Mouse (Mus musculus) layer of hippocampus, postnatal 10 days (tissue): Measurements from ENCODE around the gene Gm11492. TPM values are rescaled to one million over a fixed set of nuclear protein-coding genes. Genes with fewer than 3 reads are reported as not detected.

Source experiments
- DNase-seq, 2 experiments: peaks; one replicate each; pipeline ENCODE4 v3.0.0; 2021; ENCODE audit warnings: low spot score in 2 of 2
- total RNA-seq, 2 experiments: library from RNA; stranded (reverse); gene quantifications; 2 replicates each; pipeline ENCODE4 v1.2.3; 2021

The Gm11492 gene
- total RNA-seq, 2 experiments from 2014 or later: not detected

DNA sequence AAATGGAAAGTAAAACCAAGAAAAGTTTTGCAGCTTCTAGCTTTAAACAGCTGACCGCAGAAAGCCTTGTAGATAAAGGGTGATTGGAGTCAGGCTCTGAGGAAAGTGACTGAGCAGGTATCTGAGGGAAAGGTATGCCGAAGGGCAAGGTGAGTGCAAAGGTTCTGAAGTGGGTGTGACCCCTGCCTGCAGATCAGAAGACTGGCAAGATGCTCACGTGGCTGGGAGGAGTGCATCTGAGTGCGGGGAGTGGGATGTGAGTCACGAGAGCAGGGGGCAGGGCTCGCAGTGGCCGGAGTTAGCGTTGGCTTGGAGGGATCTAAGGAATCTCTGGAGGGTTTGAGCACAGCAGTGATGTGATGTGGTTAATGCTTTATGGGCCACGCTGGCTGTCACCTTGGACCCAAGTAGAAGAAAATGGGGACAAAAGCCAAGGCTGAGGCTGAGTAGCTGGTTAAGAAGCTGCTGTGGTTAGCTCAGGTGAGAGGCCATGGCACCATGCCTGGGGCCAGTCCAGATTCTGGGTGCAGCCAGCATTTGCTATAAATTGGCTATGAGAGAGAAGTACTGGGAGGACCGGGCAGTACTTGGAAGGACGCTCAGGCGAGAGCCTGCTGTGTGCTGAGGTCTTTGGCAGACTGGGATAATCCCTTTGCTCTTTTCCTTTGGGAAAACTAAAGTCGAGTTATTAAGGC, 33.1 kb downstream of the Gm11492 start:
- DNase-seq: no peak

DNA sequence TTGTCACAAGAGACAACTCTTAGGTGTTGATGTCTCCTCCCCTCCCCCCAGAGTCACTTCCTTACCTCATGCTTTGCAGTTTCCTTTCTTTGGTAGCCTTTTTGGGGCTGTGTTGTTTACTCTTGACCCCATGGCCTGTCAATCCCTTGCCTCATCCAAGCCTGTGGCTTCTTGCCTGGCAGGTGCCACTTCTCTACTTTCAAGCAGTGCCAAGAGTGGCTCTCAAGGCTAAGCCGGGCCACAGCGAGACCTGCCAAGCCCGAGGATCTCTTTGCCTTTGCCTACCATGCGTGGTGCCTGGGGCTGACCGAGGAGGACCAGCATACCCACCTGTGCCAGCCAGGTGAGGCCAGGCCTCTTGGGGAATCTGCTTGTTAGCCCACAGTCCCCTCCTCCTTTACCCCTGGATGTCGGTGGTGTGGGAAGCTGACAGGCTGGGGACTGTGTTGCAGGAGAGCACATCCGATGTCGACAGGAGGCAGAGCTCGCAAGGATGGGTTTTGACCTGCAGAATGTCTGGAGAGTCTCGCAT, 33.9 kb downstream of the Gm11492 start:
- no peak for DNase-seq

DNA sequence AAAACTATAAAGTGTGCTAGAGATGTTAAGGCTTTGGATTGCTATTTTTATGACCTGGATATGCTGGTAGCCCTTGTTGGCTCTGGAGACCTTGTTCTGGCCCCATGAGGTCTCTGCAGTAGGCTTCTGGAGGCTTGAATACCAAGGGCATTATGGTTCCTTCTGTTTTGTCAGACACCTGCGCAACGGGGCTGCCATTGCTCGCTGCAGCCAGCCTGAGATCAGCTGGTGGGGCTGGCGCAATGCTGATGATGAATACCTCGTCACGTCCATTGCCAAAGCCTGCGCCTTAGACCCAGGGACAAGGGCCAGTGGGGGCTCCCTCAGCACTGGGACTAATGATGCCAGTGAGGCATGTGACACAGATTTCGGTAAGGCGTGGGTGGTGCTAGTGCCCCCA, 35.8 kb downstream of the Gm11492 start:
- DNase-seq: no peak

DNA sequence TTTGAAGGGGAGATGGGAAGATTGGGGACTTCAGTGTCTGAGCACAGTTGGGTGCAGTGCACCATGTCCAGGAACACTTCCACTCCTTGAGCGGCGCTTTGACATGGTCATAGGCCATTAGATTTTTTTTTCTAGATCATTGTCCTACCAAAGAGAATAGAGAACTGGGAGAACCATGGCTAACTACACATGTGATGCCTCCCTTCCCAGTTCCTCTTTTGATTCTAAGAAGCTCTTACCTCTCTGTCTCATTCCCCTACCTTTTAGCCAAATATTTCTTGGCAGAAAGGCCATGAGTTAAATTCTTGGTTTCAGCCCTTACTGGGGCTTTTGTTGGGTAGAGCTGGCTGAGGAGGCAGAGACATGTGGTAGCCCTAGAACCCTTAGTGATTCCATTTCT, 37.1 kb downstream of the Gm11492 start:
- no peak for DNase-seq

DNA sequence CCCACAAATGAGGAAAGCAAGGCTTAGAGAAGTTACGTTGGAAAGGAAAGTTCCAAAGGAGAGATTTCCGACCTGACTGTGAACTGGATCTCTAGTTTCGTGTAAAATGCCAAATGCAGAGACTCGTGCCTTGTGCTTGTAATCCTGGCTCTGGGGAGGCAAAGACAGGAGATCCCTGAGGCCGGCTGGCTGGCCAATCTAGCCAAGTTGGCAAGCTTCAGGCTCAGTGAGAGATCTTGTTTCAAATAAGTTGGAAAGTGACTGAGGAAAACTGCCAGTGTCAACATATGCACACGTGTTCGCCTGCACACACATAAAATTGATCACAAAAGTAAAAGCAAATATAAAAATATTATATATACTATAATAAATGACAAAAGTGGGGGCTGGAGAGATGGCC, 42.8 kb downstream of the Gm11492 start:
- DNase-seq: no peak

DNA sequence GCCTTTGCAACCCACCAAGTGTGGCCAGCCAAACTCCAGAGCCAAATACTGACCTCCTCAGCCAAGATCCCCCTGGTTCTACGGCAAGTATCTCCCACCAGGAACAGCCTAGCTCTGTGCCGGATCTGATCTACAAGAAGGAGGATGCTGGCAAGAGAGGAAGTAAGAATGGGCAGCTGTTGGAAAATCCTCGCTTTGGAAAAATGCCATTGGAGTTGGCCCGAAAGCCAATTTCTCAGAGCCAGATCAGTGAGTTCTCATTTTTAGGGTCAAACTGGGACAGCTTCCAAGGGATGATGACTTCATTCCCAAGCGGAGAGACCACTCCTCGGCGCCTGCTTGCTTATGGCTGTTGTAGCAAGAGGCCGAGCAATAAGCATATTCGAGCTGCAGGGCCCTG, 45.1 kb downstream of the Gm11492 start:
- no peak for DNase-seq

DNA sequence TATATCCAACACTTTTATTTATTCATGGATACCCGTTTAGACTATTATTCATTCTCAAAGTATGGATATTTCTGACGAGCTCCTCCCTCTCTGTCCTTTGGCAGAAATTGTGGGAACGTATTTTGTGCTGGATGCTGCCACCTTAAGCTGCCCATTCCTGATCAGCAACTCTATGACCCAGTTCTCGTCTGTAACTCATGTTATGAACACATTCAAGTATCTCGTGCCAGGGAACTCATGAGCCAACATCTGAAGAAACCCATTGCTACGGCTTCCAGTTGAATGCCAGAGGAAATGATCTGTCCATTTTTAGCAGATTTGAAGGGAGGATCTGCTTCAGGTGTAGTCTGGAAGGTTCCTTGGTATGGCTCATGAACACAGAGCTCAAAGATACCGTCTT, 47.5 kb downstream of the Gm11492 start:
- no peak for DNase-seq

DNA sequence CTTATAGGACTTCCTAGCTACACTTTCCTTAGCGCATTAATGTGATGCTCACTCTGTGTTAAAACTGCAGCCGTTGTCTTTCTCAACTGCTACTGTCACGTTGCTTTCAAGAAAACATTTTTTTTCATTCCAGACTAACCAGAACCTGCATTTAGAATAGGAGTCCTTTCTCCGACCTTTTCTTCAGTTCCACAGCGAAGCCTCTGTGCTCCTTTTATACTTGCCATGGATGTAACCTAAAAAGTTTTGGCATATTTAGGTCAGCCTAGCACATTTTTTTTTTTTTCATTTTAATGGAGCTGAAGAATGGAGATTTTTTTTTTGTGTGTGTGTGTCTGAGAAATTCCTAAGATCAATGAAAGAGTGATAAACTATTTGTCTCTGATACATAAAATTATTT, 49.1 kb downstream of the Gm11492 start:
- no peak for DNase-seq

DNA sequence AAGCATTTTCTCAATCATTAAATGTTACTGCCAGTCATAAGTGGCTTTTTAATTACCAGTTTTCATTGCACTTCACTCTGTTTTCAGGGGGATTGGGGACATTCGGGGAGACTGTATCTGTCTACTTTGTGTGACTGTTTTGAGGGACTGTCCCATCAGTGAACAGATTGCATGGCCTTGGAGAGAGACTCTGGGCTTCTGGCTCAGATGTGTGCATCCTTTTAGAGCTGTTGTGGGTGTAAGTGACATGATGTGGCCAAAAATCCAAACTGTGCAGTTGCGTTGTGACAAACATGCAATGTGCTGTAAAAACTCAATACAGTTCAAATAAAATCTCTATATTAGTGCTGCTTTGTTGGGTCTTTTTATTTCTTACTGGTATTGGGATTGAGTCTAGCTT, 49.5 kb downstream of the Gm11492 start:
- no peak for DNase-seq

DNA sequence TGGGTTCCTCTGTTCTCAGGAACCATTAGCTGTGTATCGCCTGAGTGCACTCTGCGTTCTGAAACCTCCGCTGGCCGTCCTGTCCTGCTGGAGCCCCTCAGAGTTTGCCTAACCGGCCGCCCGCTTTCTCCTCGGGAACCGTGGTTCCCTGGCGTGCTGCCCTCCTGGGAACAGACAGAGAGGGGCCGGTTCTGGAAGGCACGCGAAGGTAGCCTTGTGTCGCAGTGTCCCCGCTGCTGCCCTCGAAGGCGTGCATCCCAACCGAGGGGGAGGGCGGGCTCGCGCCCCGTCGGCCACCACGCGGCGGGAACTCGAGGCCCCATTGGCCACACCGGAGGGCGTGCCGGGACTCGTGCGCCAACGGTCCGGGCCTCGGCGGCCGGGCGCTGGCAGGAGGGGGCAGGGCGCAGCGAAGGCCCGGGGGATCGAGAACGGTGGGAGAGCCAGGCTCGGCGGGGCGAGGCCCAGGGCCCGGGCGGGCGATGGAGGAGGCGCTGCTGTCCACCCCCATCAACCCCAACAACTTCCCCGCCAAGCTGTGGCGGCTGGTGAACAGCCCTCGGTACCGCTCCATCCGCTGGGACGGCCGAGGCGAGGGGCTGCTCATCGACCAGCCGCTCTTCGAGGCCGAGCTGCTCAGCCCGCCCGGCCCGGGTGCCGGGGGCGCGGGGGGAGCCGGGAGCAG, 50.5 kb downstream of the Gm11492 start, which contains the start of gene Hsf5:
Gene Hsf5, plus strand, starts transcription at position 375 of the 685 bp plus-strand sequence.
- no peak for DNase-seq

DNA sequence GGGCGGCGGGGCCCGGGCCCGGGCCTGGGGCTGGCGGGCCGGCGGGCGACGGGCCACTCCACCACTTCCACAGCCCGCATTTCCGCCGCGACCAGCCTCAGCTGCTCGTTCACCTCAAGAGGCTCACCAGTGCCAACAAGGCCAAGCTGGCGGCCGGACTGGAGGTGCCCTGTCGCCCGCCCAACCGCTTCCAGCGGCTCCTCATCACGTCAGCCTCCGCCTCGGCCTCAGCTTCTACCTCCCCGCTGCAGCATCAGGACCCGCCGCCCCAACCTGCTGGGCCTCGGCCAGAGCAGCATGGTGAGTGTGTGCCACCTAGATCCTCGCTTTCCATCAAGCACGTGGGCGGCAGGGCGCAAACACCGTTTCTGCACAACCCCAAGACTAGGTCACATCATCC, 51.2 kb downstream of the Gm11492 start:
- DNase-seq: no peak

Other genes with a start within 250 kb of the Gm11492 start
- 100 to 1,000 TPM; 251 to 257 TPM for gene Ppm1e, start 207.6 kb upstream of the Gm11492 start, total RNA-seq
- 1 to 10 TPM; 4.1 to 4.7 TPM for gene Rad51c, start 161.7 kb upstream of the Gm11492 start, total RNA-seq
- under 1 TPM; 0.22 to 0.48 TPM for gene Tex14, start 161.6 kb upstream of the Gm11492 start, total RNA-seq
- 10 to 100 TPM; 45.5 to 50.6 TPM for gene Sept4, start 2.2 kb downstream of the Gm11492 start, total RNA-seq
- 10 to 100 TPM; 82.7 to 84.6 TPM for gene Mtmr4, start 25.5 kb downstream of the Gm11492 start, total RNA-seq
- gene Hsf5, start 50.5 kb downstream of the Gm11492 start, total RNA-seq: under 1 TPM; 0.51 to 0.87 TPM
- gene Rnf43, start 96.1 kb downstream of the Gm11492 start, total RNA-seq: 1 to 10 TPM; 3.8 to 4.0 TPM
- 10 to 100 TPM; 56.1 to 59.9 TPM for gene Supt4a, start 170.9 kb downstream of the Gm11492 start, total RNA-seq
- 100 to 1,000 TPM; 149 to 174 TPM for gene Tspoap1, start 193.9 kb downstream of the Gm11492 start, total RNA-seq
- gene Mpo, start 226.9 kb downstream of the Gm11492 start, total RNA-seq: under 1 TPM; 0.48 to 0.62 TPM